Mouse (Mus musculus) kidney, embryonic 14.5 days (tissue): ENCODE measurements around the gene A3galt2. TPM values are rescaled to one million over a fixed set of nuclear protein-coding genes. Genes with fewer than 3 reads are reported as not detected.

Experiments
- ATAC-seq: fragments of 200-750 bp; cut with Nextera tagmentation; 2 replicates; pipeline ENCODE4 v1.8.0; 2017; ENCODE audit warnings: moderate number of reproducible peaks, mild to moderate bottlenecking, moderate TSS enrichment, moderate library complexity; ENCODE audit not compliant: low FRiP score, low TSS enrichment
- H3K27ac ChIP-seq: fragments of 300-500 bp; sonication (generic); 2 replicates; pipeline ENCODE4 v1.5.1; 2014; ENCODE audit warnings: low read depth, mild to moderate bottlenecking, low read length, moderate library complexity, mixed read lengths
- H3K27me3 ChIP-seq: fragments of 300-500 bp; sonication (generic); 2 replicates; pipeline ENCODE4 v1.6.1; 2014; ENCODE audit warnings: mild to moderate bottlenecking, low read length; ENCODE audit not compliant: control insufficient read depth, insufficient read depth
- H3K36me3 ChIP-seq: fragments of 300-500 bp; sonication (generic); 2 replicates; pipeline ENCODE4 v1.6.1; 2014; ENCODE audit warnings: low read length, mixed read lengths; ENCODE audit not compliant: control insufficient read depth, insufficient read depth
- H3K4me1 ChIP-seq: fragments of 300-500 bp; sonication (generic); 2 replicates; pipeline ENCODE4 v1.6.1; 2014; ENCODE audit warnings: low read length, mixed read lengths; ENCODE audit not compliant: control insufficient read depth, insufficient read depth
- H3K4me2 ChIP-seq: fragments of 300-500 bp; sonication (generic); replicated peaks from 2 replicates; pipeline ENCODE4 v1.6.1; 2014; ENCODE audit warnings: low read depth, mild to moderate bottlenecking, low read length
- H3K4me3 ChIP-seq: fragments of 300-500 bp; sonication (generic); 2 replicates; pipeline ENCODE4 v1.5.1; 2014; ENCODE audit warnings: mild to moderate bottlenecking, low read length
- H3K9ac ChIP-seq: fragments of 300-500 bp; sonication (generic); 2 replicates; pipeline ENCODE4 v1.6.1; 2014; ENCODE audit warnings: low read depth, mild to moderate bottlenecking, low read length, moderate library complexity
- H3K9me3 ChIP-seq: fragments of 300-500 bp; sonication (generic); 2 replicates; pipeline ENCODE4 v1.6.1; 2016; ENCODE audit warnings: low read length; ENCODE audit not compliant: control insufficient read depth
- WGBS: fragments of 180-500 bp; shearing (Covaris S2); extraction: QIAGEN DNeasy Blood & Tissue Kit; methylation state at CpG from one replicate; pipeline ENCODE4 v1.1.7; 2014; 5-methylcytosine and 5-hydroxymethylcytosine counted together
- polyA plus RNA-seq: library from polyadenylated mRNA; unstranded; fragments of >200 nt; fragmentation: Nextera tagmentation; extraction: Ambion mirVana; gene quantifications from 2 replicates; pipeline ENCODE4 v1.2.1, GENCODE M21; 2014

Gene A3galt2
- polyA plus RNA-seq: 0.23 and 0.49 TPM in 2 replicates

GRCm38 (mm10) chr4:128755064-128755463 is at the start of gene A3galt2:
TSS of gene A3galt2 (plus strand) at chr4:128755364.
- H3K9ac ChIP-seq: no peak within 1 kb of the TSS
- 52% methylated on average over 3 of the region's 3 CpGs for WGBS
- H3K4me3 ChIP-seq: no peak within 1 kb of the TSS
- no peak within 1 kb of the TSS for H3K27ac ChIP-seq
- no peaks in the 10 kb centered on the region for H3K9me3 ChIP-seq
- no peak within 1 kb of the TSS for H3K4me2 ChIP-seq
- ATAC-seq: no peak
- H3K36me3 ChIP-seq: peaks cover 44% of the 10 kb centered on the region
- no peaks in the 10 kb centered on the region for H3K27me3 ChIP-seq
- no peaks in the 10 kb centered on the region for H3K4me1 ChIP-seq

DNA sequence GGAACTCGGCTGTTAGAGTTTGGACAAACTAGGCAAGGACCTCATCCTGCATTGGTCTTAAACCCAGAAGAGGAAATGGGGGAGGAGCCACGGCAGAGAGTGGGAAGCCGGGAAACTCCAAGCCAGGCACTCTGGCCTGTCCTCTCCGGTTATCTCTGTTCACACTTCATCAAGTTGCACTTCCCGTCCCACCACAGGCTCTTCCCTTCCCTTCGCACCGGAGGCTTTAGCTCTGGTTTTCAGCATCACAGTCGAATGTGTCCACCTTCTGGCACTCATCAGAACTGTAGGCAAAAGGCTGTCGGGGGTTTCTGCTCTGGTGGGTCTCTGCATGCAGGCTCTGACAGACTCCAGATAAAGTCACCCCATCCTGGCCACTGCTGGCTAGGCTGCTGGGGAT is 48.5 kb upstream of the A3galt2 start:
- WGBS: 5% methylated on average over 9 of the region's 9 CpGs
- Histone ChIP-seq H3K4me1 (peaks cover 6% of the 10 kb centered on the region), H3K9me3 (no peaks in the 10 kb centered on the region), H3K27me3 (no peaks in the 10 kb centered on the region), H3K9ac (no peak overlapping the region), H3K4me3 (no peak overlapping the region), H3K36me3 (no peaks in the 10 kb centered on the region; the same call in 1 of the 2 replicates), H3K4me2 (no peak overlapping the region), H3K27ac (no peak overlapping the region; the same call in 1 of the 2 replicates)
- ATAC-seq: peak; percentile 62

DNA sequence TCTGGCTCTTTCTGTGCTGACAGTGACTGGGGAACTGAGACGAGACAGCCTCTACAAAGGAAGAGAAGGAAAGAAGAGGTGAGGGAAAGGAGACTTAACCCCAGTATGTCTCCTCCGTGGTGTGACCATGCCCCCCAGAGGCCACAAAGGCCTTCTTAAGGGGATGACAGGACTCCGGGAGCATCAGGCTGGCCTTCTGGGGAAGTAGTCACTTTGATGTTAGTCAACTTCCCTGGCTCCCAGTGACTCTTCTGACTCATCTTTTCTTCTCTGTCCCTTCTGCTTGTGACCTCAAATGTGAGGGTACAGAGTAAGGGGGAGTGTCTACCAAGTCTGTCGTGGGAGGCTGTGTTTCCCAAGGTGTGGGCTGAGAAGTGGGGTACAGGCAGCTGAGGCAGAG is 47.8 kb upstream of the A3galt2 start:
- Histone ChIP-seq H3K4me2 (no peak overlapping the region), H3K27me3 (no peaks in the 10 kb centered on the region), H3K4me3 (no peak overlapping the region), H3K9me3 (no peaks in the 10 kb centered on the region), H3K4me1 (peaks cover 11% of the 10 kb centered on the region), H3K27ac (no peak overlapping the region), H3K36me3 (no peaks in the 10 kb centered on the region; the same call in 1 of the 2 replicates), H3K9ac (no peak overlapping the region)
- no peak for ATAC-seq
- WGBS: 56% methylated on average over 4 of the region's 4 CpGs

- Histone ChIP-seq H3K36me3 (no peaks in the 10 kb centered on the region; the same call in 1 of the 2 replicates), H3K4me3 (no peak overlapping the region), H3K27ac (no peak overlapping the region), H3K9me3 (no peaks in the 10 kb centered on the region), H3K4me1 (peaks cover 11% of the 10 kb centered on the region), H3K9ac (no peak overlapping the region), H3K27me3 (no peaks in the 10 kb centered on the region), H3K4me2 (no peak overlapping the region)
- 86% methylated on average over 15 of the region's 15 CpGs for WGBS
- no peak for ATAC-seq
Measured at GRCm38 (mm10) chr4:128709061-128709780, 45.9 kb upstream of the A3galt2 start.

DNA sequence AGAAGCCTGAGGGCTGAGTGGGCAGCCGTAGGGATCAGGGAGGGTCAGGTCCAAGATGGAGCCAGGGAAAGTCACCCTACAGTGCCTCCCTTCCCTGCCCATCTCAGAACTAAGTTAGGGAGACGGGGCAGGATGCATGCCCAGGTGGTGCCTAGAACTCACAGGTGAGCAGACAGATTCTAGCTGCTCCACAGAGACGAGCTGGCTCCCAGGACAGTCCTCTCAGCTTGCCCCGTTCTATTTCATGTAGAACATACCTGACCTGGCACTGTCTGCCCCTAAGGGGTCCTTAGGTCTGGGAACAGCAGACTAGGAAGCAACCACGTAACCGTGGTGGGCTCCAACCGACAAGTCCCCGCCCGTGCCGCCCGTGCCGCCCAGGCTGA is 45.4 kb upstream of the A3galt2 start:
- WGBS: 89% methylated on average over 12 of the region's 12 CpGs

GRCm38 (mm10) chr4:128710286-128710685 is 44.9 kb upstream of the A3galt2 start:
- H3K27ac ChIP-seq: no peak overlapping the region
- H3K36me3 ChIP-seq: no peaks in the 10 kb centered on the region; the same call in 1 of the 2 replicates
- peaks cover 19% of the 10 kb centered on the region for H3K4me1 ChIP-seq
- no peak overlapping the region for H3K4me3 ChIP-seq
- H3K4me2 ChIP-seq: no peak overlapping the region
- no peaks in the 10 kb centered on the region for H3K27me3 ChIP-seq
- WGBS: 86% methylated on average over 6 of the region's 6 CpGs
- no peaks in the 10 kb centered on the region for H3K9me3 ChIP-seq
- H3K9ac ChIP-seq: no peak overlapping the region
- ATAC-seq: no peak

More for the DNA sequence above, 45.4 kb upstream of the A3galt2 start:
- H3K4me2 ChIP-seq: no peak overlapping the region
- H3K27ac ChIP-seq: no peak overlapping the region
- no peaks in the 10 kb centered on the region for H3K27me3 ChIP-seq
- peaks cover 14% of the 10 kb centered on the region for H3K4me1 ChIP-seq
- no peak overlapping the region for H3K4me3 ChIP-seq
- H3K9me3 ChIP-seq: no peaks in the 10 kb centered on the region
- ATAC-seq: no peak
- H3K9ac ChIP-seq: no peak overlapping the region
- no peaks in the 10 kb centered on the region; the same call in 1 of the 2 replicates for H3K36me3 ChIP-seq

DNA sequence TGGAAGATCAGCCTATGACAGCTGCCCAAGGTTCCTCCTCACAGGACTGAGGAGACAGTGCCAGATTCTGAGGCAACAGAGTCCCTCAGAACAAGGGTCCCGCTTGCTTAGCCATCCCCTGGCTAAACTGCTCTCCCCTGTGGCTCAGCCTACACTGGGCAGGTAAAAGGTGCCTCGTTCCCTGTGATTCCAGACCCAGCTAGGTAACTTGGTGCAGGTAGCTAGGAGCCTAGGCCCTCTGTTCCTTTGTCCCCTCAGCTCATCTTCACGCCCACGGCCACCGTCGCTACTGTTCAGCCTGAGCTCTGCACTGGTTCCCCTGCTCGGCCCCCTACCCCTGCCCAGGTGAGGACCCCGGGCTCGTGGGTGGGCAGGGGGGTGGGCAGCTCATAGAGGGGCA is 44.4 kb upstream of the A3galt2 start:
- ATAC-seq: 0 out of 2 replicates have a peak, but pooled peaks have one; percentile 0
- Histone ChIP-seq H3K27ac (no peak overlapping the region), H3K9ac (no peak overlapping the region), H3K9me3 (no peaks in the 10 kb centered on the region), H3K4me3 (no peak overlapping the region), H3K27me3 (no peaks in the 10 kb centered on the region), H3K36me3 (no peaks in the 10 kb centered on the region; the same call in 1 of the 2 replicates), H3K4me2 (no peak overlapping the region), H3K4me1 (peaks cover 24% of the 10 kb centered on the region)
- WGBS: 68% methylated on average over 9 of the region's 9 CpGs

DNA sequence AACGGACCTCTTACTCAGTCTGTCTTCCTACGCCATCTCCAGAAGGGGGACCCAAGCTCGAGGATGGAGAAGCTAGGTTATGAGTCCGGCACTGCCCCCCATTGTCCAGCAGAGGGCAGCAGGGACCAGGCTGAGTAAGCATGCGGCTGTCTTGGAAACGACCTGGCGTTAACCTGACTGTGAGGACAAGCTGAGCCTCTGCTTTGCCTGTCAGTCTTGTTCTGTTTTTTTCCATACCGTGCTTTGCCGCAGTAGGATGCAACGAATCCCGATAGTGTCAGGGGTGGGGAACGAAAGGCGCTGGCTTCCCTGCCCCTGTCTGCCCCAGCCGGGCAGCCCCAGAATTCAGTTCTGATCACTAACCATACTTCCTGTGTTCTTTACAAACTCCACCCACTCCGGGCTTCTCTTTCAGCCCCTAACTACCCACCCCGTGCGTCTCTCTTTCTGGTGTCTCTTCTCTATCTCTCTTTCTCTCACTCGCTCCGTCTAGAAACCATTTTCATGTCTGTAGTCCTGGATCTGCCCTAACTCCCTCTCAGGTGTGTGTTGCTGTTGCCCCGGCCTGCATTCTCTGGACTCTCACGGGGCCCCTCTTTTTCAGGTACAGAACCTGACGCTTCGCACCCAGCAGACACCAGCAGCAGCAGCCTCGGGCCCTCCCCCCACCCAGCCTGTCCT is 43.6 kb upstream of the A3galt2 start:
- Histone ChIP-seq H3K4me1 (peaks cover 28% of the 10 kb centered on the region), H3K4me3 (peak overlapping the region; percentile 23; the same call in 1 of the 2 replicates), H3K9ac (peak overlapping the region; percentile 25; the same call in 1 of the 2 replicates), H3K27me3 (no peaks in the 10 kb centered on the region), H3K36me3 (no peaks in the 10 kb centered on the region; the same call in 1 of the 2 replicates), H3K27ac (no peak overlapping the region), H3K4me2 (peak overlapping the region; percentile 44), H3K9me3 (no peaks in the 10 kb centered on the region)
- ATAC-seq: peak; percentile 60
- WGBS: 8% methylated on average over 24 of the region's 24 CpGs
